Mouse (Mus musculus): Measurements from ENCODE around the gene Slc8a1.

DNA sequence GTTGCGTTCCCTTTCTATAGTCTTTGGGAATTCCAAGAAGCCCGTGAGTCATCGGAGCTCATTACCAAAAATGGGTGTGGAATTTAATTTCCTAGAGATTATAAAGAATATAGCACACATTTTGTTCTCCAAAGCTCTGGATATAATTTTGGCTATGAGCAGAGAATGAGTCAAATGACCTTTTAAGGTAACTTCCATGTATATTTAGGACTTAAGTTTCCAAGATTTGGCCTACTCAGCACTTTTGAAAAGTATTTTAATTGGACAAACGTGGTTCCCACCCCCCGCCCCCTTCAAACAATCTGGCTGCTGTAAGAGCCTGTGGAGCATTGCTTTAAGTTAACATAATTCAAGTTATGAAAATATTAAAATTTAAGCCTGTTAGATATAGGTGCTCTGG, 151.4 kb downstream of the Slc8a1 start:
- TF ChIP-seq CTCF (IDR thresholded peaks at IDR 0.05) (no peak), EP300 (IDR thresholded peaks at IDR 0.05) (no peak)

Data from lung, postnatal 0 days (tissue).